Mouse (Mus musculus): ENCODE measurements around the gene Rtl10.

Gene Rtl10

DNA sequence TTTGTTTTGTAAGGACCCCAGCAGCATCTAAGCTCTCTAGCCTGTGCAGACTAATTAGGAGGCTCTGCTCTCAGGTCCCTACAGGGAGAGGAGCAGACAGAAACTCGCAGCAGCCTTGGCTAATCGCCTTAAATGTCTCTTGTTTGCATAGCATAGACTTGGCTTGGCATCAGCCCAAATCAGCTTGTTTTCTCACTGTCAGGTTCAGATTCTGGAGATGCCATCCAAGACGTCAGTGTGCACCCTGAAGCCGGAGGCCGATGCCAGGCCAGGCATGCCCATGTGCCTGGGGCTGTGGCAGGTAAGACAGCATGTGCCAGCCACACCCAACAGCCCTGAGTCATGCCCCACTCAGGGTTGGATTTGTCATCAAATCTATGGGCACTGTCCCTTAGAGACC lies 49.2 kb downstream of the Rtl10 start:
- no peak for DNase-seq (ENCODE audit: low spot score)

All from embryo, embryonic 10.5 days (tissue).